Mouse (Mus musculus) 3134 (cell line): ENCODE measurements around the gene Ppp1r21.

Experiments used
- DNase-seq: peaks from one replicate; pipeline ENCODE4 v3.0.0-alpha.2; 2011; ENCODE audit warnings: low spot score; ENCODE audit not compliant: insufficient read length; ENCODE audit errors: extremely low read depth

Ppp1r21 gene

DNA sequence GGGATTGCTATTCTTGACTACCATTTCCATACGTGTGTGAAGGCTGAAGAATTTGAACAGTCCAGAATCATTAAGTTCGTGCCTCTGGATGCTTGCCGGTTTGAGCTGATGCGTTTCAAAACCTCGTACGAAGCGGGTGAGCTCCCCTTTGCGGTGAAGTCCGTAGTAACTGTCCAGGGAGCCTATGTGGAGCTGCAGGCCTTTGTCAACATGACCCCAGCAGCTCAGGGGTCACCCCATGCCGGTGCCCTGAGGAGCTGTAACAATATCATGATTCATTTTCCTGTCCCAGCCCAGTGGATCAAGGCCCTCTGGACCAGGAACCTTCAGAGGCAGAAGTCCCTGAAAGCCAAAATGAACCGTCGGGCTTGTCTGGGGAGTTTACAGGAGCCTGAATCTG is 106.7 kb downstream of the Ppp1r21 start:
- no peak for DNase-seq
